Mouse (Mus musculus): ENCODE results near the gene Tcf20. TPM values are rescaled to one million over a fixed set of nuclear protein-coding genes. Genes with fewer than 3 reads are reported as not detected.
A peak's percentile ranks its signal among the peaks of the same experiment; 100 is the strongest.
"Not testable (repeated sequence)": the region's sequence is repeated elsewhere in the genome, so short reads cannot be mapped to it uniquely, and the experiment has no call there.

Tcf20 gene
- polyA plus RNA-seq, 1 experiment from 2014 or later = 15.9 TPM

GRCm38 (mm10) chr15:82900331-82900730, 87.3 kb downstream of the Tcf20 start:
- no peak overlapping the region for H3K9ac ChIP-seq
- H3K27me3 ChIP-seq (replicated peaks) = no peaks in the 10 kb centered on the region
- ATAC-seq (replicated peaks) = no peak; the same call in 1 of the 2 replicates
- 0 out of 2 replicates have a peak overlapping the region, but pooled peaks have one; percentile 49 for H3K27ac ChIP-seq
- peak overlapping the region; percentile 99 for H3K4me3 ChIP-seq
- no peaks in the 10 kb centered on the region for H3K36me3 ChIP-seq (replicated peaks)
- peak overlapping the region; percentile 88 for H3K4me2 ChIP-seq
- 32% methylated on average over 3 of the region's 3 CpGs for WGBS
- peaks cover 76% of the 10 kb centered on the region for H3K4me1 ChIP-seq
- no peaks in the 10 kb centered on the region for H3K9me3 ChIP-seq

DNA sequence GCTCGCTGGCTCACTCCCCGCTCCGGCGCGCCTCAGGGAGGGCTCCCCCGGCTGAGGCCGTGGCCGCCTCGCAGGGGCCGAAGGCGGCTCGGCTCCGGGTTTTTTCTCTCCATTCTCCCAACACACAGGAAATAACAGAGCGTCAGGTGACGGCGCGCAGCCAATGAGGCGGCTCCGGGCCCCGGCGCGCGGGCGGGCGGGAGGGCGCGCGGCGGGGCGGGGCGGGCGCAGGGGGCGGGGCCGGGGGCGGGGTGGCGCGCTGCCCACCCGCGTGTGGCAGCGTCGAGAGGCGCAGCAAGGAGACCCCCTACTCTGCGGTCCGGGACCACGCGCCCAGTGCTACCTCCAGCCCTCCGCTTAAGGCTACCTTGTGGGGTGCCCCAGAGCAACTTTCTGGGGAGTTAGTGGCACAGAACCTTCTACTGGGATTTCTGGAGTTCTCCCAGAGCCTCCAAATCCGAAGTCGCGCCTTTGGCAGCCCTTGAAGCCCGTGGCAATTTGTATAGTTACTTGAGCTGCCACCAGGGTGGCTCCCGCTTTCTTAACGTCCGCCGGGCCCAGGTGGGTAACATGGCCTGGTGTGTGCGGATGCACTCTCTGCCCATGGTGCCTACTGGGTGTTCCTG, 87.9 kb downstream of the Tcf20 start:
- Histone ChIP-seq H3K27ac (peak overlapping the region; percentile 94), H3K4me2 (peak overlapping the region; percentile 88), H3K4me3 (peak overlapping the region; percentile 99), H3K36me3 (replicated peaks) (no peaks in the 10 kb centered on the region), H3K9me3 (no peaks in the 10 kb centered on the region), H3K27me3 (replicated peaks) (no peaks in the 10 kb centered on the region), H3K4me1 (peaks cover 71% of the 10 kb centered on the region), H3K9ac (peak overlapping the region; percentile 87)
- 2% methylated on average over 24 of the region's 56 CpGs for WGBS
- ATAC-seq (replicated peaks) = peak; percentile 92

- Histone ChIP-seq H3K27me3 (replicated peaks) (no peaks in the 10 kb centered on the region), H3K4me2 (peak overlapping the region; percentile 88), H3K9ac (peak overlapping the region; percentile 87), H3K9me3 (no peaks in the 10 kb centered on the region), H3K4me1 (peaks cover 63% of the 10 kb centered on the region), H3K36me3 (replicated peaks) (no peaks in the 10 kb centered on the region), H3K4me3 (peak overlapping the region; percentile 99), H3K27ac (peak overlapping the region; percentile 94)
- peak; percentile 74 for ATAC-seq (replicated peaks)
- under 1% methylated on average over 82 of the region's 98 CpGs for WGBS
Measured at GRCm38 (mm10) chr15:82898740-82899675, 88.7 kb downstream of the Tcf20 start.

DNA sequence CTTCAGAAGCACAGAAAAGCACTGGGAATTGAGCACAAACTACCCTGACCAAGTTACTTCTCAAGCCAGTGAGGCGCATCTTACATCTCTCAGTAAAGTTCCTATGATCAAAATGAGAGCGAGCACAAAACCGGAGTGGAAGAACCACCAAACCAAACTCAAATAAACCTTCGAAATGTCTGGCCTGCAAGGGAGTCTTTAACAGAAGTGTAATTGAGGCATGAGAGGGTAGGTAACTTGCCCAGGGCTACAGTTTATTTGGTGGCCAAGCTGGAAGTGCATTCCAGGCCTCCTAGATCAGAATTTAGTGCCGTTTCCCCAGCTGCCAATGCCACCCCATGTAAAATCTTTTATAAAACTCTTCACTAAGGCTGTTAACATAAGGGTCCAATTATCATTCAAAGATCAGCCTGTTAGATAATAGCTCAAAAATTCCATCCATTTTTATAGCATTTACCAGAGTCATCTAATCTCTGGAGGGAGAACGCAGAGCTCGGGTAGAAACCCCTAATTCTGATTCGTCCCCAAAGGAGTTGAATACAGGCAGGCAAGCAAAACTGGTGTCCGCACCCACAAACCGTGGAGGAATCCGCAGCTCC, 89.4 kb downstream of the Tcf20 start:
- no peaks in the 10 kb centered on the region for H3K27me3 ChIP-seq (replicated peaks)
- H3K4me3 ChIP-seq = peak overlapping the region; percentile 99
- peak overlapping the region; percentile 88 for H3K4me2 ChIP-seq
- no peak overlapping the region for H3K27ac ChIP-seq
- WGBS = 16% methylated on average over 11 of the region's 11 CpGs
- H3K9ac ChIP-seq = peak overlapping the region; percentile 87
- H3K4me1 ChIP-seq = peaks cover 55% of the 10 kb centered on the region
- ATAC-seq (replicated peaks) = no peak
- no peaks in the 10 kb centered on the region for H3K9me3 ChIP-seq
- no peaks in the 10 kb centered on the region for H3K36me3 ChIP-seq (replicated peaks)

- WGBS = 78% methylated on average over 1 of the region's 1 CpGs
- no peak for ATAC-seq (replicated peaks)
- no peak overlapping the region for H3K4me3 ChIP-seq
- no peaks in the 10 kb centered on the region for H3K36me3 ChIP-seq (replicated peaks)
- no peak overlapping the region for H3K4me2 ChIP-seq
- peaks cover 38% of the 10 kb centered on the region for H3K4me1 ChIP-seq
- no peak overlapping the region for H3K9ac ChIP-seq
- no peak overlapping the region for H3K27ac ChIP-seq
- no peaks in the 10 kb centered on the region for H3K9me3 ChIP-seq
- H3K27me3 ChIP-seq (replicated peaks) = no peaks in the 10 kb centered on the region
Measured at GRCm38 (mm10) chr15:82896336-82896735, 91.3 kb downstream of the Tcf20 start.

- H3K27ac ChIP-seq = no peak overlapping the region
- no peak overlapping the region for H3K9ac ChIP-seq
- H3K9me3 ChIP-seq = no peaks in the 10 kb centered on the region
- H3K4me1 ChIP-seq = no peaks in the 10 kb centered on the region
- no peak for ATAC-seq (replicated peaks)
- H3K4me2 ChIP-seq = no peak overlapping the region
- no peaks in the 10 kb centered on the region for H3K36me3 ChIP-seq (replicated peaks)
- H3K27me3 ChIP-seq (replicated peaks) = no peaks in the 10 kb centered on the region
- H3K4me3 ChIP-seq = no peak overlapping the region
Measured at GRCm38 (mm10) chr15:82890470-82890869, 97.2 kb downstream of the Tcf20 start.

GRCm38 (mm10) chr15:82889426-82889825, 98.2 kb downstream of the Tcf20 start:
- Histone ChIP-seq H3K4me3 (no peak overlapping the region), H3K27me3 (replicated peaks) (no peaks in the 10 kb centered on the region), H3K9me3 (no peaks in the 10 kb centered on the region), H3K4me1 (no peaks in the 10 kb centered on the region), H3K4me2 (no peak overlapping the region), H3K27ac (no peak overlapping the region), H3K9ac (no peak overlapping the region), H3K36me3 (replicated peaks) (no peaks in the 10 kb centered on the region)
- no peak for ATAC-seq (replicated peaks)
- 72% methylated on average over 1 of the region's 1 CpGs for WGBS

DNA sequence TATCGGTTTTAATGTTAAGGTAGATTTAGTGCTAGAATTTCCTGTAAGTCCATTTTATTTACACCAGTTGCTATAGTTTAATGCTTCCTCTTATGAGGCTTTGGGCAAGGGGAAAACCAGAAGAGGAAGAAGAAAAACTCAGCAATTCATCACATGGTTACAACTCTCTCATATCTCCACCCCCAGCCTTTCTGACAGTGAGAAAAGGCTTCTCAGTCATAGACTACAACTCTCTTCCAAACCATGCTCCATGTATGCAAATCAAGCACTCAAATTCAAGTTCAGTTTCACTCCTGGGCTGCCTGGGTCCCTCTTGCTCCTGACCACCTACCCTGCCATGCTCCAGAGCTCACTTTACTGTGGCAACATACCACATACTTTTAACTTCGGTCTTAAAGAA, 99.2 kb downstream of the Tcf20 start:
- ATAC-seq (replicated peaks) = no peak
- Histone ChIP-seq H3K27me3 (replicated peaks) (no peaks in the 10 kb centered on the region), H3K4me3 (no peak overlapping the region), H3K4me2 (no peak overlapping the region), H3K9me3 (no peaks in the 10 kb centered on the region), H3K9ac (no peak overlapping the region), H3K4me1 (no peaks in the 10 kb centered on the region), H3K27ac (no peak overlapping the region), H3K36me3 (replicated peaks) (no peaks in the 10 kb centered on the region)
- WGBS = 96% methylated on average over 2 of the region's 2 CpGs

DNA sequence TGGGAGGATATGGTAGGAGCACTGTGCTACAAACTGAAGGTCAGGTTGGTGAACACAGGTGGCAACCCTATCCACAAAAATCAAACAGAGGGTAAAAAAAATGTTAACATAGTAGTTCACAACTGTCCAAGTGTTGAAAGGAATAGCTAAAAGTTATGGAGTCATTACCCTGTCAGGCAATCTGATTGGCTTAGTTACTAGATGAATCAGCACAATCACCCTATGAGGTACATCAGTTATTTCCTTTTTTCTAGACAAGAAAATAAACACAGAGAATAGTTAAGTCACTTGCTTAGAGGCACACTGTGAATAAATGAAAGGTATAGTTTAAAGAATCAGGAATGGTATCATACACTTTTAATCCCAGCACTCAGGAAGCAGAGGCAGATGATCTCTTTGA, 110.4 kb downstream of the Tcf20 start:
- H3K9me3 ChIP-seq = no peaks in the 10 kb centered on the region
- no peaks in the 10 kb centered on the region for H3K36me3 ChIP-seq (replicated peaks)
- no peak overlapping the region for H3K27ac ChIP-seq
- no peaks in the 10 kb centered on the region for H3K27me3 ChIP-seq (replicated peaks)
- H3K4me2 ChIP-seq = no peak overlapping the region
- H3K4me1 ChIP-seq = no peaks in the 10 kb centered on the region
- no peak overlapping the region for H3K4me3 ChIP-seq
- no peak overlapping the region for H3K9ac ChIP-seq
- ATAC-seq (replicated peaks) = no peak

DNA sequence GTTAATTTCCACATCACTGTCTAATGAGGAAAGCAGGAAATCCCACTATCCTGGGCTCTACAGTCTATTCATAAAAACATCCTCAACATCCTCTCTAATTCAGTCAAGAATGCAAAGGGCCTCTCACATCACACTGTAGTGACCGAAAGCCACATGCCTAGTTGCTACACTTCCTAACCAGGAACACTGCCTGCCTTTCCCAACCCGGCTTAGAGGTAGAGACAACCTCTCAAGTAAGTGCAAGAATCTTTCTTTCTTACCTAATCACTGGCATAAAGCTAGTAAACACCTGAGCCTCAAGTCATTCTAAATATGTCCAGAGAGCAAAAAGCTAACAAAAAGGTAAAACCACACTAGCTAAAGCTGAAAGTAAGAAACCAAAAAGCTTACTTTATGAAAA, 110.8 kb downstream of the Tcf20 start:
- no peak overlapping the region for H3K27ac ChIP-seq

GRCm38 (mm10) chr15:82872037-82872436, 115.6 kb downstream of the Tcf20 start:
- Histone ChIP-seq H3K9ac (no peak overlapping the region), H3K9me3 (no peaks in the 10 kb centered on the region), H3K4me2 (no peak overlapping the region), H3K27ac (no peak overlapping the region), H3K4me1 (no peaks in the 10 kb centered on the region), H3K27me3 (replicated peaks) (no peaks in the 10 kb centered on the region), H3K36me3 (replicated peaks) (no peaks in the 10 kb centered on the region), H3K4me3 (no peak overlapping the region)
- 95% methylated on average over 1 of the region's 1 CpGs for WGBS
- ATAC-seq (replicated peaks) = no peak

More for the DNA sequence above, 110.8 kb downstream of the Tcf20 start:
- ATAC-seq (replicated peaks) = no peak
- no peak overlapping the region for H3K4me3 ChIP-seq
- no peaks in the 10 kb centered on the region for H3K4me1 ChIP-seq
- H3K4me2 ChIP-seq = no peak overlapping the region
- WGBS = 92% methylated on average over 2 of the region's 2 CpGs
- H3K36me3 ChIP-seq (replicated peaks) = no peaks in the 10 kb centered on the region
- no peak overlapping the region for H3K9ac ChIP-seq
- H3K9me3 ChIP-seq = no peaks in the 10 kb centered on the region
- no peaks in the 10 kb centered on the region for H3K27me3 ChIP-seq (replicated peaks)

DNA sequence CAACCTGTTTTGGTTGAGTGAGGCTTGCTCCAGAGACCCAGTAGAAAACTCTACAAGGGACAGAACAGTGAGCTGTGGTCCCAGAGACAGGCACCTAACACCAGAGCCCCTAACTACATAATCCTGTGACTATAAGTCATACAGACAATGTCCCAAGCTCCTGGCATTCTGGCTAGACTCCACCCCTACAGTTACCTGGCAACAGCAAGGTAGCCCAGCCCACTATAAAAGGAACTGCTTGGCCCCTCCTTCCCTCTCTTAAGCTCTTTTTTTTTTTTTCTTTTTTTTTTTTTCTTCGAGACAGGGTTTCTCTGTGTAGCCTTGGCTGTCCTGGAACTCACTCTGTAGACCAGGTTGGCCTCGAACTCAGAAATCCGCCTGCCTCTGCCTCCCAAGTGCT, 121.4 kb downstream of the Tcf20 start:
- H3K4me2 ChIP-seq; H3K9me3 ChIP-seq; H3K27me3 ChIP-seq (replicated peaks); H3K9ac ChIP-seq; ATAC-seq (replicated peaks); H3K27ac ChIP-seq; H3K36me3 ChIP-seq (replicated peaks); H3K4me1 ChIP-seq; H3K4me3 ChIP-seq: not testable (repeated sequence)
- 96% methylated on average over 3 of the region's 3 CpGs for WGBS
